Mouse (Mus musculus): ENCODE data around the gene Arhgap27. TPM values are rescaled to one million over a fixed set of nuclear protein-coding genes. Genes with fewer than 3 reads are reported as not detected.

Gene Arhgap27
- total and polyA plus RNA-seq, 3 experiments, result 11.8 to 30.9 (median 26.1) TPM

GRCm38 (mm10) chr11:103362054-103362432 lies 1.4 kb downstream of the Arhgap27 start:
- no peak for DNase-seq (ENCODE audit: extremely low read depth)
- Histone ChIP-seq H3K9me3 (replicated peaks; ENCODE audit: low read length) (peaks cover 39% of the 10 kb centered on the region), H3K4me3 (replicated peaks in 1 of 3; ENCODE audit: low read depth in 2 of 3, low read length in 2 of 3, poor library complexity in 1 of 3) (no peak overlapping the region), H3K36me3 (replicated peaks in 1 of 2; ENCODE audit: control insufficient read depth in 1 of 2, insufficient read depth in 1 of 2, low read length in 1 of 2) (peaks cover 27 to 89% of the 10 kb centered on the region in 2 experiments), H3K4me2 (ENCODE audit: insufficient read depth, low read depth, poor library complexity, severe bottlenecking) (no peak overlapping the region), H3K79me2 (replicated peaks; ENCODE audit: control insufficient read depth, extremely low read depth, insufficient read depth, poor library complexity, severe bottlenecking) (no peaks in the 10 kb centered on the region), H3K4me1 (ENCODE audit: control insufficient read depth in 1 of 2, insufficient read depth in 2 of 2) (peaks cover 8 to 32% of the 10 kb centered on the region in 2 experiments), H3K27me3 (replicated peaks) (no peaks in the 10 kb centered on the region), H3K9ac (ENCODE audit: insufficient read depth, low read depth) (no peak overlapping the region), H3K27ac (ENCODE audit: insufficient read depth, low read depth) (no peak overlapping the region)
- TF ChIP-seq ZKSCAN1 (IDR thresholded peaks at IDR 0.05; ENCODE audit: borderline replicate concordance, low read depth, low read length), result 0 out of 2 replicates have a peak, but pooled peaks have one; percentile 4
- no peak for TF ChIP-seq TCF12 (IDR thresholded peaks at IDR 0.05; ENCODE audit: low read depth, low read length)
- in situ Hi-C loops (cut with MboI; ENCODE audit: low pct_ligation_motif_present, low pct_unique_long_range_greater_than_20kb, low sequenced_read_pairs) (no loop called here), dilution Hi-C loops (cut with MboI; ENCODE audit: extremely low pct_ligation_motif_present, extremely low pct_unique_long_range_greater_than_20kb, low sequenced_read_pairs) (no loop called here)

- no peak overlapping the region for H3K4me2 ChIP-seq (ENCODE audit: insufficient read depth, low read depth, poor library complexity, severe bottlenecking)
- dilution Hi-C loops (cut with MboI; ENCODE audit: extremely low pct_ligation_motif_present, extremely low pct_unique_long_range_greater_than_20kb, low sequenced_read_pairs) (no loop called here), in situ Hi-C loops (cut with MboI; ENCODE audit: low pct_ligation_motif_present, low pct_unique_long_range_greater_than_20kb, low sequenced_read_pairs) (no loop called here)
- H3K79me2 ChIP-seq (replicated peaks; ENCODE audit: control insufficient read depth, extremely low read depth, insufficient read depth, poor library complexity, severe bottlenecking), result no peaks in the 10 kb centered on the region
- no peak overlapping the region for H3K27ac ChIP-seq (ENCODE audit: insufficient read depth, low read depth)
- no peak overlapping the region for H3K9ac ChIP-seq (ENCODE audit: insufficient read depth, low read depth)
- H3K9me3 ChIP-seq (replicated peaks; ENCODE audit: low read length), result peaks cover 39% of the 10 kb centered on the region
- no peak overlapping the region for H3K4me3 ChIP-seq (replicated peaks in 1 of 3; ENCODE audit: low read depth in 2 of 3, low read length in 2 of 3, poor library complexity in 1 of 3)
- H3K4me1 ChIP-seq (ENCODE audit: control insufficient read depth in 1 of 2, insufficient read depth in 2 of 2), result peaks cover 13 to 37% of the 10 kb centered on the region in 2 experiments
- DNase-seq (ENCODE audit: extremely low read depth), result no peak
- H3K27me3 ChIP-seq (replicated peaks), result no peaks in the 10 kb centered on the region
- TF ChIP-seq BHLHE40 (IDR thresholded peaks at IDR 0.05; ENCODE audit: low read depth, low read length) (peak; percentile 69), HCFC1 (IDR thresholded peaks at IDR 0.05; ENCODE audit: low read depth, low read length) (no peak), RCOR1 (conservative IDR thresholded peaks at IDR 0.05; ENCODE audit: low read depth, low read length) (no peak)
- peaks cover 22 to 84% of the 10 kb centered on the region in 2 experiments for H3K36me3 ChIP-seq (replicated peaks in 1 of 2; ENCODE audit: control insufficient read depth in 1 of 2, insufficient read depth in 1 of 2, low read length in 1 of 2)
Measured at GRCm38 (mm10) chr11:103361396-103362053, 2.0 kb downstream of the Arhgap27 start.

GRCm38 (mm10) chr11:103360661-103361081 lies 2.8 kb downstream of the Arhgap27 start:
- dilution Hi-C loops (cut with MboI; ENCODE audit: extremely low pct_ligation_motif_present, extremely low pct_unique_long_range_greater_than_20kb, low sequenced_read_pairs) (no loop called here), in situ Hi-C loops (cut with MboI; ENCODE audit: low pct_ligation_motif_present, low pct_unique_long_range_greater_than_20kb, low sequenced_read_pairs) (no loop called here)
- no peaks in the 10 kb centered on the region for H3K27me3 ChIP-seq (replicated peaks)
- DNase-seq (ENCODE audit: extremely low read depth), result no peak
- peak overlapping the region; percentile 22; the same call in 1 of the 2 replicates for H3K9ac ChIP-seq (ENCODE audit: insufficient read depth, low read depth)
- peak overlapping the region in 2 of 3 experiments; percentile 2 to 38 for H3K4me3 ChIP-seq (replicated peaks in 1 of 3; ENCODE audit: low read depth in 2 of 3, low read length in 2 of 3, poor library complexity in 1 of 3)
- no peak overlapping the region for H3K27ac ChIP-seq (ENCODE audit: insufficient read depth, low read depth)
- H3K79me2 ChIP-seq (replicated peaks; ENCODE audit: control insufficient read depth, extremely low read depth, insufficient read depth, poor library complexity, severe bottlenecking), result no peaks in the 10 kb centered on the region
- peaks cover 15 to 76% of the 10 kb centered on the region in 2 experiments for H3K36me3 ChIP-seq (replicated peaks in 1 of 2; ENCODE audit: control insufficient read depth in 1 of 2, insufficient read depth in 1 of 2, low read length in 1 of 2)
- no peak for TF ChIP-seq ETS1 (conservative IDR thresholded peaks at IDR 0.05; ENCODE audit: low read depth, low read length)
- TF ChIP-seq ZKSCAN1 (IDR thresholded peaks at IDR 0.05; ENCODE audit: borderline replicate concordance, low read depth, low read length), result no peak
- no peak for TF ChIP-seq CHD1 (IDR thresholded peaks at IDR 0.05; ENCODE audit: low read depth, low read length)
- no peak for TF ChIP-seq JUN (IDR thresholded peaks at IDR 0.05; ENCODE audit: insufficient read depth, low read depth, low read length)
- no peak for TF ChIP-seq JUND (conservative IDR thresholded peaks at IDR 0.05; ENCODE audit: low read depth, low read length)
- TF ChIP-seq MYC (IDR thresholded peaks at IDR 0.05; ENCODE audit: low read depth, low read length), result no peak
- TF ChIP-seq SMC3 (IDR thresholded peaks at IDR 0.05; ENCODE audit: low read depth, low read length), result no peak
- H3K9me3 ChIP-seq (replicated peaks; ENCODE audit: low read length), result peaks cover 39% of the 10 kb centered on the region
- H3K4me2 ChIP-seq (ENCODE audit: insufficient read depth, low read depth, poor library complexity, severe bottlenecking), result peak overlapping the region; percentile 41
- H3K4me1 ChIP-seq (ENCODE audit: control insufficient read depth in 1 of 2, insufficient read depth in 2 of 2), result peaks cover 17 to 46% of the 10 kb centered on the region in 2 experiments
